Mouse (Mus musculus) heart, adult 2 months (tissue): ENCODE measurements around the gene Eepd1.

ENCODE experiments used
- CTCF ChIP-seq: fragments of 200-600 bp; IDR thresholded peaks from 2 replicates; pipeline ENCODE4 v1.8.1; 2022; ENCODE audit warnings: antibody characterized with exemption, mild to moderate bottlenecking, moderate library complexity
- EP300 ChIP-seq: fragments of 200-500 bp; IDR thresholded peaks from 2 replicates; pipeline ENCODE4 v1.6.1; 2011; ENCODE audit warnings: low read depth, low read length, control low read depth; ENCODE audit not compliant: insufficient read depth
- POLR2A ChIP-seq: fragments of 200-500 bp; IDR thresholded peaks from 2 replicates; pipeline ENCODE4 v1.6.1; 2011; ENCODE audit warnings: mild to moderate bottlenecking, low read depth, low read length, control low read depth; ENCODE audit not compliant: insufficient read depth

- TF ChIP-seq POLR2A (no peak), CTCF (no peak), EP300 (no peak)
These were observed 85.7 kb downstream of the Eepd1 start for GRCm38 (mm10) chr9:25567071-25567470.
